8 mouse cellular contexts compared by ENCODE assay signal in genomic region chr9:119982241-119982811, GRCm38 (mm10). TPM values are rescaled to one million over a fixed set of nuclear protein-coding genes. Genes with fewer than 3 reads are reported as not detected.
DNase-seq lines count a peak whose midpoint lies in the region; ATAC-seq and TF ChIP-seq lines count a peak whose summit lies in the region.

No protein-coding gene starts in this region.

- TF ChIP-seq POLR2A in ES-Bruce4 (IDR thresholded peaks at IDR 0.05; ENCODE audit: insufficient read depth, low read length): no peak

- H3K4me3 ChIP-seq in ES-Bruce4 (ENCODE audit: low read depth, low read length): peak overlapping the region; percentile 92
- peak overlapping the region; percentile 74 for H3K4me3 ChIP-seq in intestine, embryonic 16.5 days (ENCODE audit: low read length)
- H3K4me3 ChIP-seq in liver, embryonic 16.5 days (ENCODE audit: low read depth, low read length): peak overlapping the region; percentile 67

- WGBS in intestine, embryonic 16.5 days: 2% methylated on average over 11 of the region's 11 CpGs
- WGBS in liver, embryonic 16.5 days (ENCODE audit: insufficient replicate concordance): under 1% methylated on average over 11 of the region's 11 CpGs

- peak overlapping the region; percentile 70 for H3K27ac ChIP-seq in ES-Bruce4 (ENCODE audit: insufficient read depth, low read length)
- peak overlapping the region; percentile 98 for H3K27ac ChIP-seq in intestine, embryonic 16.5 days (ENCODE audit: low read length)
- H3K27ac ChIP-seq in liver, embryonic 16.5 days (ENCODE audit: low read length): peak overlapping the region; percentile 89

- no peaks in the 10 kb centered on the region for H3K9me3 ChIP-seq in ES-Bruce4 (replicated peaks; ENCODE audit: control insufficient read depth, insufficient read depth, low read length, poor library complexity, severe bottlenecking)
- no peaks in the 10 kb centered on the region for H3K9me3 ChIP-seq in intestine, embryonic 16.5 days (ENCODE audit: control insufficient read depth, low read length)
- no peaks in the 10 kb centered on the region for H3K9me3 ChIP-seq in liver, embryonic 16.5 days (replicated peaks; ENCODE audit: control insufficient read depth, low read length)

- H3K36me3 ChIP-seq in ES-Bruce4 (ENCODE audit: control insufficient read depth, insufficient read depth, low read length, poor library complexity, severe bottlenecking): no peaks in the 10 kb centered on the region
- H3K36me3 ChIP-seq in intestine, embryonic 16.5 days (ENCODE audit: control insufficient read depth, insufficient read depth, low read length): no peaks in the 10 kb centered on the region
- no peaks in the 10 kb centered on the region for H3K36me3 ChIP-seq in liver, embryonic 16.5 days (ENCODE audit: control insufficient read depth, insufficient read depth)

- H3K9ac ChIP-seq in ES-Bruce4 (ENCODE audit: low read depth, poor library complexity, severe bottlenecking): no peak overlapping the region
- H3K9ac ChIP-seq in intestine, embryonic 16.5 days (ENCODE audit: low read depth, low read length): peak overlapping the region; percentile 84
- H3K9ac ChIP-seq in liver, embryonic 16.5 days (ENCODE audit: low read depth, low read length): peak overlapping the region; percentile 66

- peaks cover 26% of the 10 kb centered on the region for H3K4me1 ChIP-seq in ES-Bruce4 (ENCODE audit: control insufficient read depth, insufficient read depth, low read length)
- H3K4me1 ChIP-seq in intestine, embryonic 16.5 days (ENCODE audit: control insufficient read depth, insufficient read depth, low read length): peaks cover 60% of the 10 kb centered on the region
- peaks cover 57% of the 10 kb centered on the region for H3K4me1 ChIP-seq in liver, embryonic 16.5 days (ENCODE audit: control insufficient read depth, low read depth, low read length)

- peak; percentile 72 for DNase-seq in 3134 (ENCODE audit: extremely low read depth, insufficient read length, low spot score)
- DNase-seq in cerebellum, adult 9-11 months: peak; percentile 76
- DNase-seq in heart, adult 11 months: peak; percentile 98
- DNase-seq in neural tube, embryonic 10.5 days (ENCODE audit: extremely low spot score, low spot score): peak; percentile 55
- DNase-seq in thymus, postnatal 14 days: peak; percentile 89

- TF ChIP-seq CTCF in ES-Bruce4 (IDR thresholded peaks at IDR 0.05; ENCODE audit: low read depth, low read length): peak; percentile 33

- no peaks in the 10 kb centered on the region for H3K27me3 ChIP-seq in ES-Bruce4 (ENCODE audit: control insufficient read depth, insufficient read depth, low read length, poor library complexity, severe bottlenecking)
- no peaks in the 10 kb centered on the region for H3K27me3 ChIP-seq in intestine, embryonic 16.5 days (replicated peaks; ENCODE audit: control insufficient read depth, insufficient read depth, low read length)
- peaks cover 17% of the 10 kb centered on the region for H3K27me3 ChIP-seq in liver, embryonic 16.5 days (ENCODE audit: control insufficient read depth, insufficient read depth, low read depth, low read length)

- peak; percentile 64; the same call in 1 of the 2 replicates for TF ChIP-seq EP300 in ES-Bruce4 (IDR thresholded peaks at IDR 0.05; ENCODE audit: insufficient read depth, low read depth, low read length)

- ATAC-seq in intestine, embryonic 16.5 days: peak; percentile 18
- ATAC-seq in liver, embryonic 16.5 days (ENCODE audit: low read depth): peak; percentile 15; the same call in 1 of the 2 replicates

- H3K4me2 ChIP-seq in intestine, embryonic 16.5 days (ENCODE audit: low read depth, low read length): peak overlapping the region; percentile 93
- peak overlapping the region; percentile 73 for H3K4me2 ChIP-seq in liver, embryonic 16.5 days (ENCODE audit: low read depth, low read length)

RNA-seq across cellular contexts. Expression of gene Csrnp1, which starts 2.1 kb away (rescaled TPM):
- polyA plus RNA-seq in ES-Bruce4 (2011; ENCODE audit: insufficient read depth, insufficient read length, low read depth, missing spikeins): 28.4 and 39.7 TPM in 2 replicates
- 5.0 and 5.1 TPM in 2 replicates for polyA plus RNA-seq in intestine, embryonic 16.5 days (2015; fragmentation: Nextera tagmentation; extraction: Ambion mirVana)
- polyA plus RNA-seq in liver, embryonic 16.5 days (2015; fragmentation: Nextera tagmentation; extraction: Ambion mirVana): 2.5 and 3.3 TPM in 2 replicates

RNA-seq across cellular contexts. Expression of gene Xirp1, which starts 41.1 kb away (rescaled TPM):
- polyA plus RNA-seq in ES-Bruce4 (2011; ENCODE audit: insufficient read depth, insufficient read length, low read depth, missing spikeins): not detected in 2 replicates
- polyA plus RNA-seq in intestine, embryonic 16.5 days (2015; fragmentation: Nextera tagmentation; extraction: Ambion mirVana): 0.06 and 0.07 TPM in 2 replicates
- polyA plus RNA-seq in liver, embryonic 16.5 days (2015; fragmentation: Nextera tagmentation; extraction: Ambion mirVana): 0.15 and 0.26 TPM in 2 replicates

RNA-seq across cellular contexts. Expression of gene Ttc21a, which starts 44.9 kb away (rescaled TPM):
- 0.93 and 1.2 TPM in 2 replicates for polyA plus RNA-seq in ES-Bruce4 (2011; ENCODE audit: insufficient read depth, insufficient read length, low read depth, missing spikeins)
- 0.04 TPM in 1 of 2 replicates, not detected in the other for polyA plus RNA-seq in intestine, embryonic 16.5 days (2015; fragmentation: Nextera tagmentation; extraction: Ambion mirVana)
- polyA plus RNA-seq in liver, embryonic 16.5 days (2015; fragmentation: Nextera tagmentation; extraction: Ambion mirVana): 0.08 and 0.21 TPM in 2 replicates

RNA-seq across cellular contexts. Expression of gene Gorasp1, which starts 45.0 kb away (rescaled TPM):
- polyA plus RNA-seq in ES-Bruce4 (2011; ENCODE audit: insufficient read depth, insufficient read length, low read depth, missing spikeins): 7.2 and 9.2 TPM in 2 replicates
- 39.3 and 39.5 TPM in 2 replicates for polyA plus RNA-seq in intestine, embryonic 16.5 days (2015; fragmentation: Nextera tagmentation; extraction: Ambion mirVana)
- 10.6 and 12.1 TPM in 2 replicates for polyA plus RNA-seq in liver, embryonic 16.5 days (2015; fragmentation: Nextera tagmentation; extraction: Ambion mirVana)

Comparison
In these comparisons a context has a peak if more than half of its experiments do, and no peak if none do; other contexts are left out.
1. Peak in every context shown above with its lines: DNase-seq, ATAC-seq, H3K4me3 ChIP-seq and H3K27ac ChIP-seq.